Mouse (Mus musculus) forebrain, embryonic 13.5 days (tissue): ENCODE measurements around the gene Med11. TPM values are rescaled to one million over a fixed set of nuclear protein-coding genes. Genes with fewer than 3 reads are reported as not detected.

Experiments used
- ATAC-seq: fragments of 200-750 bp; cut with Nextera tagmentation; 2 replicates; pipeline ENCODE4 v1.8.0; 2017
- H3K27ac ChIP-seq: fragments of 300-500 bp; sonication (generic); 2 replicates; pipeline ENCODE4 v1.5.1; 2015; ENCODE audit warnings: inconsistent platforms, mild to moderate bottlenecking, moderate library complexity
- H3K27me3 ChIP-seq: fragments of 300-500 bp; sonication (generic); 2 replicates; pipeline ENCODE4 v1.6.1; 2015; ENCODE audit warnings: mild to moderate bottlenecking, inconsistent platforms
- H3K36me3 ChIP-seq: fragments of 300-500 bp; sonication (generic); 2 replicates; pipeline ENCODE4 v1.6.1; 2015; ENCODE audit warnings: mild to moderate bottlenecking, inconsistent platforms; ENCODE audit not compliant: poor library complexity, severe bottlenecking
- H3K4me1 ChIP-seq: fragments of 300-500 bp; sonication (generic); 2 replicates; pipeline ENCODE4 v1.6.1; 2015; ENCODE audit warnings: inconsistent platforms
- H3K4me2 ChIP-seq: fragments of 300-500 bp; sonication (generic); 2 replicates; pipeline ENCODE4 v1.6.1; 2015; ENCODE audit warnings: inconsistent platforms, mild to moderate bottlenecking, moderate library complexity
- H3K4me3 ChIP-seq: fragments of 300-500 bp; sonication (generic); 2 replicates; pipeline ENCODE4 v1.5.1; 2015; ENCODE audit warnings: mild to moderate bottlenecking, inconsistent platforms
- H3K9ac ChIP-seq: fragments of 300-500 bp; sonication (generic); 2 replicates; pipeline ENCODE4 v1.6.1; 2015; ENCODE audit warnings: mild to moderate bottlenecking, inconsistent platforms
- H3K9me3 ChIP-seq: fragments of 300-500 bp; sonication (generic); replicated peaks from 2 replicates; pipeline ENCODE4 v1.6.1; 2016; ENCODE audit warnings: inconsistent platforms
- WGBS: fragments of 180-500 bp; shearing (Covaris S2); methylation state at CpG from one replicate; pipeline ENCODE4 v1.1.7; 2015; 5-methylcytosine and 5-hydroxymethylcytosine counted together
- microRNA-seq: library from miRNA; unstranded; fragments of <30 nt; microRNA quantifications from one replicate; pipeline ENCODE4, GENCODE M21; 2016
- polyA plus RNA-seq: library from polyadenylated mRNA; unstranded; fragments of >200 nt; fragmentation: Nextera tagmentation; extraction: Ambion mirVana; gene quantifications from 2 replicates; pipeline ENCODE4 v1.2.1, GENCODE M21; 2015

Med11 gene
- polyA plus RNA-seq, 1 experiment from 2014 or later: 36.6 TPM

DNA sequence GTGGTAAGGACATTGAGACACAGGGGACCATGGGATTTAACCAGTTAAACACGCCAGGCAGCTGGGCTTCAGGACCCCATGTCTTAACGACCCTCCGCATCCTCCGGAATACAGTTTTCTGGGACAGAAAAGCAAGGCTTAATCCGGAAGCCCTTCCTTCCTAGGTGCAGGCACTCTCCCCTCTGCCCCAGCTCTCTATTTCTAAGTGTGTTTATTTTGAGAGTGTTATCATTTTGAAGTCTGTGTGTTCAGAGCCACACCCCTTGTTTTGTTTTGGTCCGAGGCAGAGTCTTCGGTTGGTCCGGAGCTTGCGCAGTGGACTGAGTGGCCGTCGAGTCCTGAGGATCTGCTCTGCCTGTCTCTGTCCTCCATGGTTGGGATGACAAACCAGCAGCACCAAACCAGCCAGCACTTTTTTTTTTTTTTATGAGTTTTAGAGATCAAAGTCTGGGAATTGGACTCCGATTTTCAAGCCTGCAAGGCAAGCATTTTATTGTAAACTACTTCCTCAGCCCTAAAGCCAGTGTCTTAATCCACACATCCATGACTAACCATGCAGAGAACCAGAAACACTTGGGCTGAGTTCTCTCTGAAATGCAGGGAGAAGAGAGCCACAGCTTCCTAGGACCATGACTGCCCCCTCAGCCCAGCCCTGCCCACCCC is 23.3 kb downstream of the Med11 start:
- Histone ChIP-seq H3K27me3 (no peaks in the 10 kb centered on the region), H3K36me3 (no peaks in the 10 kb centered on the region), H3K4me1 (no peaks in the 10 kb centered on the region), H3K9ac (no peak overlapping the region), H3K27ac (no peak overlapping the region), H3K9me3 (no peaks in the 10 kb centered on the region), H3K4me3 (no peak overlapping the region), H3K4me2 (no peak overlapping the region)
- 85% methylated on average over 12 of the region's 12 CpGs for WGBS
- ATAC-seq: no peak

DNA sequence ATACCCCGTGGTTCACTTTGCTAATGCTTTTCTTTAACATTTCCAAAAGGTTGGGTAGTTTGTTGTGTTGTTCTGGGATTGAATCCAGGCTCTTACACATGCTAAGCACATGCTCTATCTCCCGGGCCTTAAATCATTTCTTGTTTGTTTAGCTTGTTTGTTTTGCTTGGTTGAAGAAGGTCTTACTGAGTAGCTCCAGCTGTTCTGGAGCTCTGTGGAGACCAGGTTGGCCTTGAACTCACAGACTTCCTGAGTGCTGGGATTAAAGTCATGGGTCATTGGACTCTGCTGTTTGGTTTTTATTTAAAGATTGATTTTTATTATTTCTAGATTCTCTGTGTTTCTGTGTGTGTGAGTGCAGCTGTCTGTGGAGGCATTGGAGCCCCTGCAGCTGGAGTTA is 33.8 kb downstream of the Med11 start:
- no peak overlapping the region for H3K4me3 ChIP-seq
- H3K9ac ChIP-seq: no peak overlapping the region
- no peak overlapping the region for H3K27ac ChIP-seq
- WGBS: 63% methylated on average over 2 of the region's 2 CpGs
- no peaks in the 10 kb centered on the region for H3K36me3 ChIP-seq
- ATAC-seq: no peak
- no peaks in the 10 kb centered on the region for H3K9me3 ChIP-seq
- no peak overlapping the region for H3K4me2 ChIP-seq
- H3K27me3 ChIP-seq: no peaks in the 10 kb centered on the region
- no peaks in the 10 kb centered on the region for H3K4me1 ChIP-seq

DNA sequence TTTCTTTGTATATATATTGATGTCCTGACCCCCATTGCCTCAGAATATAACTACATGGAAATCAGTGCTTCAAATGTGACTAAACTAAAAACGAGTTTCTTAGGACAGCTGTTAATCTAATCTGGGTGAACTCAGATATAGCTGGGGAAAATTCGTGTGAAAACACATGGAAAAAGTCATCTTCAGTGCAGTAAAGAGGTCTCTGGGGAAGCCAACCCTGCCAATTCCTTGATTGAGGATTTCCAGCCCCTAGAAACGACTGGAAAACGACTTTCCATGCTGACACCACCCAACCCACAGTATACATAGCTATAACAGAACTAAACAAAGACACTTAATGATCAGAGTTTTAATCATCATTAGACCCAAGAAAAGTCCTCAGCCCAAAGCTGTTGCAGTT is 36.1 kb downstream of the Med11 start:
- WGBS: 59% methylated on average over 4 of the region's 4 CpGs
- Histone ChIP-seq H3K4me1 (no peaks in the 10 kb centered on the region), H3K9ac (no peak overlapping the region), H3K4me2 (no peak overlapping the region), H3K36me3 (no peaks in the 10 kb centered on the region), H3K27me3 (no peaks in the 10 kb centered on the region), H3K4me3 (no peak overlapping the region), H3K9me3 (no peaks in the 10 kb centered on the region), H3K27ac (no peak overlapping the region)
- no peak for ATAC-seq

DNA sequence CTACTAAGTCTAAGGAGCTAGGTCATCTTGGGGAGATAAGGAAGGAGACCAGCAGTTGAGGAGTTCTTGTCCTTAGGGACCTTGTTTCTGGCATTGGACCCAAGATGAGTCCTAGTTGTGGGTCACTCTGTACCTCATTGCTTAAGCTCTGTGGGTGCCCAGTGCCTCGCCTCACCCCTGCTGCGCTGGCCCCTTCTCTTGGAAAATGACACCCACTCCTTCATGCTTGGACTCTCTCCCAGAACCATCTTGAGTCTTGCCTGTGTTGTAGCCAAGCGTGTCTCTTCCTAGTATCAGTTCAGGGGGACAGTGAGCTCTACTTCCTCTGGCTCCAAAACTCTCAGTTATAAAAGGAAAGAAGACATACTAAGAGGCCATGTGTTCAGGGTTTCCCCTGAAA is 37.4 kb downstream of the Med11 start:
- ATAC-seq: no peak
- Histone ChIP-seq H3K27ac (no peak overlapping the region), H3K27me3 (no peaks in the 10 kb centered on the region), H3K4me2 (no peak overlapping the region), H3K9ac (no peak overlapping the region), H3K36me3 (no peaks in the 10 kb centered on the region), H3K4me3 (no peak overlapping the region), H3K4me1 (no peaks in the 10 kb centered on the region), H3K9me3 (no peaks in the 10 kb centered on the region)
- WGBS: 86% methylated on average over 3 of the region's 3 CpGs

DNA sequence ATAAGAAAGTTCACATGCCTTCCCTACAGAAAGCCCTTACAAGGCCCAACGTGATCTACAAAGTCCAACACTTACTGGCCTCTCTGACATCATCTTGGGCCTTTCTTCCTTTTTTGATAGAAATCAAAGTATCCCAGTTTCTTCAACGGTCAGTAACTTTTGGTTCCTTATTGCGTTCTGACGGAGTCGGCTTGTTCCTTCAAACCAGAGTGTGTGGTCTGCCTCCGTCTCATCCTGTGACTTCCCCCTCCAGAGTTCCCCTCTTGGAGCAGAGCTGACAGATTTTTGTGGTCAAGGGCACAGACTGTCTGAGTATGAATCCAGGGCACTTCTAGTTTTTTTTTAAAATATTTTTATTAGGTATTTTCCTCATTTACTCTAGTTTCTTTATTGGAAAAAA is 38.0 kb downstream of the Med11 start:
- no peak for ATAC-seq
- Histone ChIP-seq H3K4me1 (no peaks in the 10 kb centered on the region), H3K36me3 (no peaks in the 10 kb centered on the region), H3K27ac (no peak overlapping the region), H3K4me2 (no peak overlapping the region), H3K4me3 (no peak overlapping the region), H3K27me3 (no peaks in the 10 kb centered on the region), H3K9ac (no peak overlapping the region), H3K9me3 (no peaks in the 10 kb centered on the region)
- 91% methylated on average over 6 of the region's 6 CpGs for WGBS

DNA sequence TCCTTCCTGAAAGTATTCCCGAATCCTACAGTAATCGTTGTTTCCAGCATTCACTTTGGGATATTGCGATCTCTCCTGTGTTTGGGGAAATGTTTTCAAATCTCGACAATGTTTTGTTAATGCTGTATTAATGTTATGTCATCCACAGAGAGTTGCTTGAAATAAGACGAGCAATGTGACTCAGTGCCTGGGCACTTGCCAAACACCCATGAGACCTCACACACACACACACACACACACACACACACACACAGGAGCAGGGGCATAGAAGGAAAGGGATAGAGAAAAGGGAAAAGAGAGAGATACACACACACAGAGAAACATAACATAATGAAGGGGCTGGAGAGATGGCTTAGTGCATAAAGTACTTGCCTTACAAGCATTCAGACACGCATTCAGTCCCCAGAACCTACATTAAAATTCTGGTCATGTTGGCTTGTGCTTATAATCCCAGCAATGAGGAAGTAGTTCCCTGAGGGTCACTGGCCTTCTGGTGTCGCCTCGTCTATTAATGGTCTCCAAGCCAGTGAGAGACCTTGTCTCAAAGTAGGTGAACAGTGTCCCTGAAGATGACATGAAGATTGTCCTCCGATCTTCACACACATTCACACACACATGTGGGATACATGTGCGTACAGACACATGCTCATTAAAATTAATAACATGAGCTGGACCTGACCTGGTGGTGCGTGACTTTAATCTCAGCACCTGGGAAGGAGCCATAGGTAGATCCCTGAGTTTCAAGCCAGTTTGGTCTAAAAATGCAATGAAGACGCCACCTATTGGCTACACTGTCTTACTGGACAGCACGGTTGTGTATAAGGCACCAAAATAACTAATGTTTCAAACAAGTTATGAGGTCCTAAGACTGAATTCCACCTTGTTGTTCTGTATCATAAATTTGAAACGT is 48.1 kb downstream of the Med11 start:
- ATAC-seq: no peak
- Histone ChIP-seq H3K4me3 (no peak overlapping the region), H3K36me3 (no peaks in the 10 kb centered on the region), H3K4me1 (no peaks in the 10 kb centered on the region), H3K9me3 (no peaks in the 10 kb centered on the region), H3K27me3 (no peaks in the 10 kb centered on the region), H3K27ac (no peak overlapping the region), H3K4me2 (no peak overlapping the region), H3K9ac (no peak overlapping the region)
- WGBS: 71% methylated on average over 14 of the region's 14 CpGs

DNA sequence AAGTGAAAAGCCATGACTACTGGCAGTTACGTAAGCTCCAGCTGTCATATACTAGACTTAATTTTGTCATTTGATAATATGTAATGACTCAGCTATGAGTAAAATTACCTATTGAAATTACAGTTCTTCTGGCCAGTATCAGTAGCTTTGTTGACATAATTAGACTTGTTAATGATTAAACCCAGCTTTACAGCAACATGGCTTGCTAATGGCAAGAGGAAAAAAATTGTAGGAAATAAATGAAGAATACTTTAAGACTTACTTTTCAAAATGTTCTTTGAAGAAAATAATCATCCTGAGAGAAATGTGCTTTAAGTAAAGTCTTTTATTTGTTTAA is 48.7 kb downstream of the Med11 start:
- Histone ChIP-seq H3K27ac (no peak overlapping the region), H3K27me3 (no peaks in the 10 kb centered on the region), H3K4me3 (no peak overlapping the region), H3K9ac (no peak overlapping the region), H3K4me1 (no peaks in the 10 kb centered on the region), H3K4me2 (no peak overlapping the region), H3K9me3 (no peaks in the 10 kb centered on the region), H3K36me3 (no peaks in the 10 kb centered on the region)
- ATAC-seq: no peak
- 91% methylated on average over 1 of the region's 1 CpGs for WGBS

DNA sequence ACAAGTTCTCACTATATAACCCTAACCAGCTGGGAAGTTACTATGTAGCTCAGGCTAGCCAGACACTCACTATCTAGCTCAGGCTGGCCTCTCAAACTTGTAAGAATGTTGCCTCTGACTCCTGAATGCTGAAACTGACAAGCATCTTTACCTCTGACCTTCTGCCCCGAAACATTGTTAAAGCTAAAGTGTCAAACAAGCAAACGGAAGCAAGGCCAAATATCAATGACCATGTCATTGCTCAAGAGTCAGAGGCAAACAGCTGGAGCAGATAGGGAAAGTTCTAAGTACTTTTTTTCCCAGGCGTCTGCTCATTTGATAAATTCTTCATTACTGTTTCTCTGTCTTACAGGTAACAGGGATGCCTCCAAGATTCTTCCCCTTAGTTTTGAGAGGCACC is 50.3 kb downstream of the Med11 start:
- Histone ChIP-seq H3K27ac (no peak overlapping the region), H3K9me3 (no peaks in the 10 kb centered on the region), H3K9ac (no peak overlapping the region), H3K4me2 (no peak overlapping the region), H3K4me1 (no peaks in the 10 kb centered on the region), H3K27me3 (no peaks in the 10 kb centered on the region), H3K36me3 (no peaks in the 10 kb centered on the region), H3K4me3 (no peak overlapping the region)
- 77% methylated on average over 3 of the region's 3 CpGs for WGBS
- no peak for ATAC-seq

Small RNA genes lying within 50 kb of the gene (microRNA-seq; reads per million reads assigned to microRNA genes)
- 1.3 reads per million for gene Mir7115

Other genes with a start within 250 kb of the Med11 start
- 1.8 and 2.2 TPM in 2 replicates for gene Slc16a11, start 239.2 kb upstream of the Med11 start, polyA plus RNA-seq
- gene Slc16a13, start 230.9 kb upstream of the Med11 start, polyA plus RNA-seq: 13.4 and 14.8 TPM in 2 replicates
- gene Bcl6b, start 222.1 kb upstream of the Med11 start, polyA plus RNA-seq: 4.3 and 4.7 TPM in 2 replicates
- 226 and 229 TPM in 2 replicates for gene 0610010K14Rik, start 214.0 kb upstream of the Med11 start, polyA plus RNA-seq
- 10.7 and 12.1 TPM in 2 replicates for gene Gm21988, start 212.1 kb upstream of the Med11 start, polyA plus RNA-seq
- gene Rnasek, start 212.1 kb upstream of the Med11 start, polyA plus RNA-seq: 227 and 236 TPM in 2 replicates
- 0.74 and 1.0 TPM in 2 replicates for gene Alox12, start 196.6 kb upstream of the Med11 start, polyA plus RNA-seq
- gene Alox12e, start 129.3 kb upstream of the Med11 start, polyA plus RNA-seq: not detected in 2 replicates
- 0.15 TPM in 1 of 2 replicates, not detected in the other for gene Alox15, start 99.9 kb upstream of the Med11 start, polyA plus RNA-seq
- gene Pelp1, start 41.9 kb upstream of the Med11 start, polyA plus RNA-seq: 32.0 and 36.3 TPM in 2 replicates
- gene Arrb2, start 19.3 kb upstream of the Med11 start, polyA plus RNA-seq: 33.0 and 33.2 TPM in 2 replicates
- 0.37 and 0.58 TPM in 2 replicates for gene Zmynd15, start 7.5 kb downstream of the Med11 start, polyA plus RNA-seq
- gene Cxcl16, start 8.1 kb downstream of the Med11 start, polyA plus RNA-seq: 0.71 and 0.83 TPM in 2 replicates
- gene Tm4sf5, start 53.3 kb downstream of the Med11 start, polyA plus RNA-seq: 0.17 and 0.30 TPM in 2 replicates
- 0.57 TPM in 1 of 2 replicates, not detected in the other for gene Vmo1, start 62.7 kb downstream of the Med11 start, polyA plus RNA-seq
- not detected in 2 replicates for gene Gltpd2, start 67.3 kb downstream of the Med11 start, polyA plus RNA-seq
- 912 and 933 TPM in 2 replicates for gene Psmb6, start 73.4 kb downstream of the Med11 start, polyA plus RNA-seq
- gene Gm40193, start 81.0 kb downstream of the Med11 start, polyA plus RNA-seq: not detected in 2 replicates
- gene Pld2, start 88.1 kb downstream of the Med11 start, polyA plus RNA-seq: 2.9 and 4.6 TPM in 2 replicates
- gene Mink1, start 111.0 kb downstream of the Med11 start, polyA plus RNA-seq: 10.6 and 11.2 TPM in 2 replicates
- gene 4930544D05Rik, start 163.9 kb downstream of the Med11 start, polyA plus RNA-seq: not detected in 2 replicates
- gene Chrne, start 167.3 kb downstream of the Med11 start, polyA plus RNA-seq: not detected in 2 replicates
- gene Gp1ba, start 187.2 kb downstream of the Med11 start, polyA plus RNA-seq: 0.15 and 0.30 TPM in 2 replicates
- 108 and 119 TPM in 2 replicates for gene Rnf167, start 195.3 kb downstream of the Med11 start, polyA plus RNA-seq
- 156 and 165 TPM in 2 replicates for gene Slc25a11, start 195.6 kb downstream of the Med11 start, polyA plus RNA-seq
- 919 and 977 TPM in 2 replicates for gene Pfn1, start 202.7 kb downstream of the Med11 start, polyA plus RNA-seq
- 7.1 and 7.4 TPM in 2 replicates for gene Eno3, start 205.3 kb downstream of the Med11 start, polyA plus RNA-seq
- gene Spag7, start 217.5 kb downstream of the Med11 start, polyA plus RNA-seq: 173 and 177 TPM in 2 replicates
- 11.9 and 13.9 TPM in 2 replicates for gene Camta2, start 236.2 kb downstream of the Med11 start, polyA plus RNA-seq
- 0.87 and 0.89 TPM in 2 replicates for gene Inca1, start 248.2 kb downstream of the Med11 start, polyA plus RNA-seq
- gene Kif1c, start 248.6 kb downstream of the Med11 start, polyA plus RNA-seq: 1.3 and 1.5 TPM in 2 replicates